Mouse (Mus musculus): ENCODE measurements around the gene Zfp618. TPM values are rescaled to one million over a fixed set of nuclear protein-coding genes. Genes with fewer than 3 reads are reported as not detected.

Gene Zfp618
- polyA plus RNA-seq, 1 experiment from 2014 or later, result 32.7 TPM

GRCm38 (mm10) chr4:63024098-63024497 lies 58.7 kb downstream of the Zfp618 start:
- Histone ChIP-seq H3K4me1 (replicated peaks) (no peaks in the 10 kb centered on the region; the same call in 1 of the 2 replicates), H3K27me3 (ENCODE audit: insufficient read depth, poor library complexity, severe bottlenecking) (no peaks in the 10 kb centered on the region), H3K4me3 (no peak overlapping the region), H3K36me3 (peaks cover 5% of the 10 kb centered on the region; the same call in 1 of the 2 replicates), H3K9me3 (no peaks in the 10 kb centered on the region), H3K27ac (no peak overlapping the region)
- no peak for DNase-seq (ENCODE audit: low spot score)
- WGBS, result 95% methylated on average over 7 of the region's 7 CpGs

- 90% methylated on average over 9 of the region's 9 CpGs for WGBS
Observed at GRCm38 (mm10) chr4:63024734-63025256, 59.4 kb downstream of the Zfp618 start.

GRCm38 (mm10) chr4:63025306-63025705 lies 59.9 kb downstream of the Zfp618 start:
- 95% methylated on average over 9 of the region's 9 CpGs for WGBS
- H3K27me3 ChIP-seq (ENCODE audit: insufficient read depth, poor library complexity, severe bottlenecking), result no peaks in the 10 kb centered on the region
- no peak for DNase-seq (ENCODE audit: low spot score)
- H3K4me1 ChIP-seq (replicated peaks), result peaks cover 6% of the 10 kb centered on the region
- no peak overlapping the region for H3K27ac ChIP-seq
- no peaks in the 10 kb centered on the region; the same call in 1 of the 2 replicates for H3K36me3 ChIP-seq
- H3K4me3 ChIP-seq, result no peak overlapping the region
- no peaks in the 10 kb centered on the region for H3K9me3 ChIP-seq

More at GRCm38 (mm10) chr4:63024734-63025256, 59.4 kb downstream of the Zfp618 start:
- no peaks in the 10 kb centered on the region for H3K27me3 ChIP-seq (ENCODE audit: insufficient read depth, poor library complexity, severe bottlenecking)
- no peaks in the 10 kb centered on the region; the same call in 1 of the 2 replicates for H3K36me3 ChIP-seq
- no peaks in the 10 kb centered on the region for H3K9me3 ChIP-seq
- no peak overlapping the region for H3K4me3 ChIP-seq
- DNase-seq (ENCODE audit: low spot score), result no peak
- peaks cover 1% of the 10 kb centered on the region; the same call in 1 of the 2 replicates for H3K4me1 ChIP-seq (replicated peaks)
- no peak overlapping the region for H3K27ac ChIP-seq

- Histone ChIP-seq H3K4me1 (replicated peaks) (peaks cover 11% of the 10 kb centered on the region), H3K4me3 (no peak overlapping the region), H3K27ac (no peak overlapping the region), H3K36me3 (no peaks in the 10 kb centered on the region; the same call in 1 of the 2 replicates), H3K9me3 (no peaks in the 10 kb centered on the region), H3K27me3 (ENCODE audit: insufficient read depth, poor library complexity, severe bottlenecking) (no peaks in the 10 kb centered on the region)
- DNase-seq (ENCODE audit: low spot score), result no peak
- 94% methylated on average over 3 of the region's 3 CpGs for WGBS
Observed at GRCm38 (mm10) chr4:63026286-63026685, 60.9 kb downstream of the Zfp618 start.

- Histone ChIP-seq H3K27me3 (ENCODE audit: insufficient read depth, poor library complexity, severe bottlenecking) (no peaks in the 10 kb centered on the region), H3K27ac (no peak overlapping the region), H3K36me3 (no peaks in the 10 kb centered on the region; the same call in 1 of the 2 replicates), H3K4me3 (no peak overlapping the region), H3K4me1 (replicated peaks) (peaks cover 21% of the 10 kb centered on the region), H3K9me3 (no peaks in the 10 kb centered on the region)
- DNase-seq (ENCODE audit: low spot score), result no peak
Observed at GRCm38 (mm10) chr4:63027451-63027850, 62.1 kb downstream of the Zfp618 start.

GRCm38 (mm10) chr4:63030157-63030556 lies 64.8 kb downstream of the Zfp618 start:
- Histone ChIP-seq H3K4me1 (replicated peaks) (peaks cover 43% of the 10 kb centered on the region), H3K27me3 (ENCODE audit: insufficient read depth, poor library complexity, severe bottlenecking) (no peaks in the 10 kb centered on the region), H3K36me3 (no peaks in the 10 kb centered on the region), H3K4me3 (no peak overlapping the region), H3K9me3 (no peaks in the 10 kb centered on the region), H3K27ac (no peak overlapping the region)
- 43% methylated on average over 5 of the region's 5 CpGs for WGBS
- DNase-seq (ENCODE audit: low spot score), result no peak

- Histone ChIP-seq H3K9me3 (no peaks in the 10 kb centered on the region), H3K27me3 (ENCODE audit: insufficient read depth, poor library complexity, severe bottlenecking) (no peaks in the 10 kb centered on the region), H3K36me3 (0 out of 2 replicates have a peak, but pooled peaks cover 4% of the 10 kb centered on the region), H3K27ac (no peak overlapping the region), H3K4me3 (no peak overlapping the region), H3K4me1 (replicated peaks) (peaks cover 50% of the 10 kb centered on the region)
- WGBS, result 67% methylated on average over 4 of the region's 4 CpGs
- no peak for DNase-seq (ENCODE audit: low spot score)
Observed at GRCm38 (mm10) chr4:63031240-63031639, 65.9 kb downstream of the Zfp618 start.

GRCm38 (mm10) chr4:63032581-63033006 lies 67.2 kb downstream of the Zfp618 start:
- H3K27ac ChIP-seq, result no peak overlapping the region
- H3K4me1 ChIP-seq (replicated peaks), result peaks cover 54% of the 10 kb centered on the region
- 82% methylated on average over 9 of the region's 9 CpGs for WGBS
- H3K4me3 ChIP-seq, result no peak overlapping the region
- DNase-seq (ENCODE audit: low spot score), result no peak
- 0 out of 2 replicates have a peak, but pooled peaks cover 7% of the 10 kb centered on the region for H3K36me3 ChIP-seq
- no peaks in the 10 kb centered on the region for H3K9me3 ChIP-seq
- no peaks in the 10 kb centered on the region for H3K27me3 ChIP-seq (ENCODE audit: insufficient read depth, poor library complexity, severe bottlenecking)

GRCm38 (mm10) chr4:63033724-63034123 lies 68.4 kb downstream of the Zfp618 start:
- Histone ChIP-seq H3K27me3 (ENCODE audit: insufficient read depth, poor library complexity, severe bottlenecking) (no peaks in the 10 kb centered on the region), H3K9me3 (no peaks in the 10 kb centered on the region), H3K36me3 (0 out of 2 replicates have a peak, but pooled peaks cover 7% of the 10 kb centered on the region), H3K4me3 (no peak overlapping the region), H3K27ac (0 out of 2 replicates have a peak overlapping the region, but pooled peaks have one; percentile 40), H3K4me1 (replicated peaks) (peaks cover 55% of the 10 kb centered on the region)
- DNase-seq (ENCODE audit: low spot score), result no peak
- 30% methylated on average over 5 of the region's 5 CpGs for WGBS

GRCm38 (mm10) chr4:63035991-63036390 lies 70.6 kb downstream of the Zfp618 start:
- H3K36me3 ChIP-seq, result peaks cover 14% of the 10 kb centered on the region
- no peak for DNase-seq (ENCODE audit: low spot score)
- no peaks in the 10 kb centered on the region for H3K9me3 ChIP-seq
- H3K4me1 ChIP-seq (replicated peaks), result peaks cover 47% of the 10 kb centered on the region
- WGBS, result 75% methylated on average over 7 of the region's 7 CpGs
- no peaks in the 10 kb centered on the region for H3K27me3 ChIP-seq (ENCODE audit: insufficient read depth, poor library complexity, severe bottlenecking)
- no peak overlapping the region for H3K4me3 ChIP-seq
- H3K27ac ChIP-seq, result no peak overlapping the region

GRCm38 (mm10) chr4:63036790-63037189 lies 71.4 kb downstream of the Zfp618 start:
- H3K4me3 ChIP-seq, result no peak overlapping the region
- no peaks in the 10 kb centered on the region for H3K27me3 ChIP-seq (ENCODE audit: insufficient read depth, poor library complexity, severe bottlenecking)
- no peak for DNase-seq (ENCODE audit: low spot score)
- H3K36me3 ChIP-seq, result peaks cover 14% of the 10 kb centered on the region
- H3K9me3 ChIP-seq, result no peaks in the 10 kb centered on the region
- 95% methylated on average over 5 of the region's 5 CpGs for WGBS
- no peak overlapping the region for H3K27ac ChIP-seq
- H3K4me1 ChIP-seq (replicated peaks), result peaks cover 39% of the 10 kb centered on the region

- DNase-seq (ENCODE audit: low spot score), result no peak
- peaks cover 14% of the 10 kb centered on the region for H3K36me3 ChIP-seq
- no peak overlapping the region for H3K4me3 ChIP-seq
- no peaks in the 10 kb centered on the region for H3K27me3 ChIP-seq (ENCODE audit: insufficient read depth, poor library complexity, severe bottlenecking)
- peaks cover 33% of the 10 kb centered on the region for H3K4me1 ChIP-seq (replicated peaks)
- no peak overlapping the region for H3K27ac ChIP-seq
- WGBS, result 91% methylated on average over 4 of the region's 4 CpGs
- H3K9me3 ChIP-seq, result no peaks in the 10 kb centered on the region
Observed at GRCm38 (mm10) chr4:63037555-63037954, 72.2 kb downstream of the Zfp618 start.

GRCm38 (mm10) chr4:63038265-63038664 lies 72.9 kb downstream of the Zfp618 start:
- H3K27ac ChIP-seq, result no peak overlapping the region
- H3K4me1 ChIP-seq (replicated peaks), result peaks cover 27% of the 10 kb centered on the region
- no peak overlapping the region for H3K4me3 ChIP-seq
- DNase-seq (ENCODE audit: low spot score), result no peak
- no peaks in the 10 kb centered on the region for H3K27me3 ChIP-seq (ENCODE audit: insufficient read depth, poor library complexity, severe bottlenecking)
- peaks cover 14% of the 10 kb centered on the region for H3K36me3 ChIP-seq
- no peaks in the 10 kb centered on the region for H3K9me3 ChIP-seq
- WGBS, result 72% methylated on average over 2 of the region's 2 CpGs
